Mouse (Mus musculus) liver, embryonic 11.5 days (tissue): ENCODE measurements at regions not wholly inside any gene's neighbourhood (a gene's known extent, or its start where the extent isn't known, plus 50 kb on each side); places are given as distances from the start of the nearest gene placed in this dataset.
"Not testable (repeated sequence)": the region's sequence is repeated elsewhere in the genome, so short reads cannot be mapped to it uniquely, and the experiment has no call there.

Experiments
- ATAC-seq: fragments of 200-750 bp; cut with Nextera tagmentation; replicated peaks from 2 replicates; pipeline ENCODE4 v1.8.0; 2017; ENCODE audit warnings: moderate number of reproducible peaks, mild to moderate bottlenecking, moderate TSS enrichment, moderate library complexity; ENCODE audit not compliant: low FRiP score
- DNase-seq: peaks from one replicate; pipeline ENCODE4 v3.0.0-alpha.2; 2017; ENCODE audit warnings: low spot score
- H3K27ac ChIP-seq: fragments of 300-500 bp; sonication (generic); 2 replicates; pipeline ENCODE4 v1.5.1; 2014; ENCODE audit warnings: mild to moderate bottlenecking, low read depth, low read length, control low read depth
- H3K27me3 ChIP-seq: fragments of 300-500 bp; sonication (generic); replicated peaks from 2 replicates; pipeline ENCODE4 v1.6.1; 2014; ENCODE audit warnings: low read length, mixed read lengths; ENCODE audit not compliant: control insufficient read depth, insufficient read depth
- H3K36me3 ChIP-seq: fragments of 300-500 bp; sonication (generic); 2 replicates; pipeline ENCODE4 v1.6.1; 2014; ENCODE audit warnings: mild to moderate bottlenecking, low read length, moderate library complexity, mixed read lengths; ENCODE audit not compliant: control insufficient read depth, insufficient read depth
- H3K4me1 ChIP-seq: fragments of 300-500 bp; sonication (generic); replicated peaks from 2 replicates; pipeline ENCODE4 v1.6.1; 2014; ENCODE audit warnings: low read length, mixed read lengths; ENCODE audit not compliant: control insufficient read depth, insufficient read depth
- H3K4me2 ChIP-seq: fragments of 300-500 bp; sonication (generic); 2 replicates; pipeline ENCODE4 v1.6.1; 2014; ENCODE audit warnings: mild to moderate bottlenecking, control low read depth, moderate library complexity
- H3K4me3 ChIP-seq: fragments of 300-500 bp; sonication (generic); 2 replicates; pipeline ENCODE4 v1.5.1; 2014; ENCODE audit warnings: low read depth, low read length, control low read depth
- H3K9ac ChIP-seq: fragments of 300-500 bp; sonication (generic); 2 replicates; pipeline ENCODE4 v1.6.1; 2014; ENCODE audit warnings: low read depth, low read length, control low read depth
- H3K9me3 ChIP-seq: fragments of 300-500 bp; sonication (generic); 2 replicates; pipeline ENCODE4 v1.6.1; 2016; ENCODE audit warnings: low read length, inconsistent platforms, mixed read lengths; ENCODE audit not compliant: control insufficient read depth
- WGBS: fragments of 180-500 bp; shearing (Covaris S2); extraction: QIAGEN DNeasy Blood & Tissue Kit; methylation state at CpG from one replicate; pipeline ENCODE4 v1.1.7; 2014; 5-methylcytosine and 5-hydroxymethylcytosine counted together

DNA sequence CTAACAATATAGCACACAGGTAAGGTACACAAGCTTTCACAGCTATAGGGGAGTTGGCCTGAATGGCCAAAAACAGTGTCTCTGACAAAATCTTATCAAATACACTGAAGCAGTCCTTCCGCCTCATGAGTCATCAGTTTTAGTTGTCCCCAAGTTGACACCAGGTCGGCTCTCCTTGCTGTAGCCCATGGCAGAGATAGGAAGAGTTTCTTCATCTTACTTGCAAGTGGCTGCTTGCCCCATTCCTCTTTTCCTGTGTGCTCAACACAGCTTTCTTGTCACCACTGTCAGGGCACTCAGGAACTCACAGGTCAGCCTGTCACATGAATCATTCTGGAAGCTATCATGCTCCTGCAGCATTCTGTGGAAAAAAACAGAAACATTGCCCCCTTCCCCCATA, 77.1 kb downstream of the Olfr721-ps1 start:
- 38% methylated on average over 2 of the region's 2 CpGs for WGBS
- H3K36me3 ChIP-seq, H3K4me3 ChIP-seq, ATAC-seq, DNase-seq, H3K9ac ChIP-seq, H3K4me2 ChIP-seq, H3K27ac ChIP-seq, H3K4me1 ChIP-seq, H3K9me3 ChIP-seq, H3K27me3 ChIP-seq: not testable (repeated sequence)

DNA sequence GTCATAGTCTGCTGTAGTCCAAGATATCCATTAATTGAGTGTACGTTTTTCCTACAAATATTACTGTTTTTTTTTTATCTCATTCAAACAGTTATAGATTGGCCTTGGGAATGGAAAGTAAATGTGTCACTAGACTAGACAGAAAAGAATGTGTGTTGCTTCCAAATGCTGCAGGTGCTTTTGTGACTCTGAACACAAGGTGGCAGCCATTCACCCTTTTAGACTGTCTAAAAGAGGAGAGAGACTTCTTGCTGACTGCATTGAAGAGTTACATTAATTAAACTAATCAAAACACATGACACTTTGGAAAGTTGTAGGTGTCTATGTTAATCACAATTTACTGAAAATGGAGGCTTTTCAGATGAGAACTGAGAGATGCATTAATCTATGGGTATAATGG, 80.7 kb downstream of the Olfr721-ps1 start:
- H3K4me1 ChIP-seq = no peaks in the 10 kb centered on the region
- no peak overlapping the region for H3K27ac ChIP-seq
- H3K4me3 ChIP-seq = no peak overlapping the region
- H3K36me3 ChIP-seq = no peaks in the 10 kb centered on the region
- ATAC-seq (no peak), DNase-seq (no peak)
- 60% methylated on average over 1 of the region's 1 CpGs for WGBS
- H3K9ac ChIP-seq = no peak overlapping the region
- no peaks in the 10 kb centered on the region for H3K9me3 ChIP-seq
- no peak overlapping the region for H3K4me2 ChIP-seq
- H3K27me3 ChIP-seq = no peaks in the 10 kb centered on the region

DNA sequence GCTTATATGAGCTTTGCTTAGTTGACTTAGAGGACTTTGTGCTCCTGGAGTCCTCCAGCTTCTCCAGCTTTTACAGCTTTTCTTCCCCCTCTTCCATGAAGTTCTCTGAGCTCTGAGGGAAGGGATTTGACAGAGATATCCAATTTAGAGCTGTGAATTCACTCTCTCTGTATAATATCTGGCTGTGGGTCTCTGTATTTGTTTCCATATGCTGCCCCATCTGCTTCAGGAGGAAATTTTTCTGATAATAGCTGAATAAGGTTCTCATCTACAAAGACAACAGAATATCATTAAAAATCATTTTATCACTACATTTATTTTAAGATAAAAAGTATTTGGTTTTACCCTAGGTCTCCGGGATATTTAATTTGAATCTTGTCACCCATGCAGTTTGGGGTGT, 85.3 kb downstream of the Olfr721-ps1 start:
- 90% methylated on average over 1 of the region's 1 CpGs for WGBS
- no peak for DNase-seq
- Histone ChIP-seq H3K36me3 (no peaks in the 10 kb centered on the region), H3K9ac (no peak overlapping the region), H3K9me3 (no peaks in the 10 kb centered on the region), H3K27ac (no peak overlapping the region), H3K4me1 (no peaks in the 10 kb centered on the region), H3K27me3 (no peaks in the 10 kb centered on the region), H3K4me2 (no peak overlapping the region), H3K4me3 (no peak overlapping the region)
- no peak for ATAC-seq

- no peak overlapping the region for H3K9ac ChIP-seq
- no peak overlapping the region for H3K4me2 ChIP-seq
- no peaks in the 10 kb centered on the region for H3K9me3 ChIP-seq
- ATAC-seq (no peak), DNase-seq (no peak)
- no peak overlapping the region for H3K4me3 ChIP-seq
- H3K27ac ChIP-seq = no peak overlapping the region
- no peaks in the 10 kb centered on the region for H3K36me3 ChIP-seq
- H3K4me1 ChIP-seq = no peaks in the 10 kb centered on the region
- no peaks in the 10 kb centered on the region for H3K27me3 ChIP-seq
These were observed 89.4 kb downstream of the Olfr721-ps1 start for GRCm38 (mm10) chr14:14490501-14490900.

DNA sequence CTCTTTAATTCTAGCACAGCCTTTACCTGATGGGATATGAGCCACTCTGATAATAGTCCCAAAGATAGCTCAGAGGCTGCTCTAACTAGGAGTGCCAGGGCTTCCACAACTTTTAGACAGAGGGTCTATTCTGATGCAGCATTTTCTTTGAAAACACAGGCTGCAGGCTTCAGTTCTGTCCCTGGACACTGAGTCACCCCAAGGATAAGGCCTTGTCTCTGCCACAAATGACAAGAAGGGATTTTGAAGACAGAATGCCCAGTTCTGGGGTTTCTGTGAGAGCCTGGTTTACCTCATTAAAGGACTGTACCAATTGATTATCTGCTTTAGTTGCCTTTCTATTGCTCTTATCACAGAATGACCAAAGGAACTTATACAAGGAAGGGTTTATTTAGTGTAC, 90.9 kb downstream of the Olfr721-ps1 start:
- Histone ChIP-seq H3K4me2 (no peak overlapping the region), H3K4me3 (no peak overlapping the region), H3K36me3 (no peaks in the 10 kb centered on the region), H3K9ac (no peak overlapping the region), H3K9me3 (no peaks in the 10 kb centered on the region), H3K4me1 (no peaks in the 10 kb centered on the region), H3K27ac (no peak overlapping the region), H3K27me3 (no peaks in the 10 kb centered on the region)
- no peak for DNase-seq
- ATAC-seq = no peak

- no peak for ATAC-seq
- WGBS = 60% methylated on average over 4 of the region's 4 CpGs
- no peaks in the 10 kb centered on the region for H3K36me3 ChIP-seq
These were observed 110.8 kb downstream of the Olfr721-ps1 start for GRCm38 (mm10) chr14:14511927-14512326.

GRCm38 (mm10) chr14:14513056-14513455, 112.0 kb downstream of the Olfr721-ps1 start:
- Histone ChIP-seq H3K36me3 (no peaks in the 10 kb centered on the region), H3K4me3 (no peak overlapping the region), H3K4me1 (no peaks in the 10 kb centered on the region), H3K4me2 (no peak overlapping the region), H3K27me3 (no peaks in the 10 kb centered on the region), H3K9ac (no peak overlapping the region), H3K9me3 (no peaks in the 10 kb centered on the region), H3K27ac (no peak overlapping the region)
- ATAC-seq (no peak), DNase-seq (no peak)
- WGBS = 80% methylated on average over 2 of the region's 2 CpGs

More at GRCm38 (mm10) chr14:14511927-14512326, 110.8 kb downstream of the Olfr721-ps1 start:
- no peak overlapping the region for H3K9ac ChIP-seq
- DNase-seq = no peak
- no peak overlapping the region for H3K4me3 ChIP-seq
- no peaks in the 10 kb centered on the region for H3K27me3 ChIP-seq
- H3K4me2 ChIP-seq = no peak overlapping the region
- H3K9me3 ChIP-seq = no peaks in the 10 kb centered on the region
- no peaks in the 10 kb centered on the region for H3K4me1 ChIP-seq
- no peak overlapping the region for H3K27ac ChIP-seq

DNA sequence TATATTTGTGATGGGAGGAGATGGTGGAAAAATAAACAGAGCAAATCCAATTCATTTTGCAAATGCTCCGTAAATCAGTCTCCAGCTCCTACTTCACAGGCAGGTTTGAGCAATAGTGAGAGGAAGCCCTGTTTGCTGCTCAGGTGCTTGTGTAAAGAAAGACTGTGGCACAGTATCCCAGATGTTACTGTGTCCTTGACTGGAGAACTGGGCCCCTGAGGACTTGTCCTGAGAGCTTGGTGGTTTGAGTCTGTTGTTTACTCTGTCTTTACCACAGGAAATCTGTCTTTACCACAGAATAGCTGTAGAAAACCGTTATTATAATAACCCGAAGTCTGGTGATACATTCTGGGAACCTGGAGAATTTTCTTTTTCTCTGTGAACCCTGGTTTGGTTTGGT, 112.4 kb downstream of the Olfr721-ps1 start:
- no peaks in the 10 kb centered on the region for H3K27me3 ChIP-seq
- H3K4me2 ChIP-seq = no peak overlapping the region
- DNase-seq = no peak
- H3K36me3 ChIP-seq = no peaks in the 10 kb centered on the region
- H3K27ac ChIP-seq = no peak overlapping the region
- WGBS = 47% methylated on average over 3 of the region's 3 CpGs
- H3K4me1 ChIP-seq = no peaks in the 10 kb centered on the region
- H3K4me3 ChIP-seq = no peak overlapping the region
- no peaks in the 10 kb centered on the region for H3K9me3 ChIP-seq
- ATAC-seq = no peak
- no peak overlapping the region for H3K9ac ChIP-seq

GRCm38 (mm10) chr14:14514440-14515172, 113.5 kb downstream of the Olfr721-ps1 start:
- H3K4me2 ChIP-seq = no peak overlapping the region
- no peaks in the 10 kb centered on the region for H3K36me3 ChIP-seq
- ATAC-seq (no peak), DNase-seq (no peak)
- no peaks in the 10 kb centered on the region for H3K9me3 ChIP-seq
- H3K27ac ChIP-seq = no peak overlapping the region
- no peak overlapping the region for H3K4me3 ChIP-seq
- no peaks in the 10 kb centered on the region for H3K4me1 ChIP-seq
- H3K27me3 ChIP-seq = no peaks in the 10 kb centered on the region
- no peak overlapping the region for H3K9ac ChIP-seq
- WGBS = 60% methylated on average over 1 of the region's 1 CpGs
